ENCODE assay signal across 24 mouse cellular contexts in genomic region chr3:156703241-156703640, GRCm38 (mm10).
DNase-seq lines count a peak whose midpoint lies in the region; ATAC-seq lines count a peak whose summit lies in the region.
"Had no signal": no experiment of that assay in that cellular context is flagged by ENCODE, and none has a peak within 500 bp of the region (broad histone marks: within the 10 kb centered on the region; RNA-seq: fewer than 3 reads in every experiment).

No protein-coding gene starts in this region.

- peak; percentile 87 for ATAC-seq in cerebellum, adult (ENCODE audit: insufficient number of reproducible peaks, low FRiP score, low TSS enrichment)
- ATAC-seq: CD4-positive, CD25-positive, alpha-beta regulatory T cell, adult 4 months; forebrain, embryonic 16.5 days; hindbrain, embryonic 16.5 days; inflammation-experienced regulatory T-cells, adult 6 months; intestine, postnatal 0 days had no signal

- no peak overlapping the region for H3K4me3 ChIP-seq in embryonic facial prominence, embryonic 10.5 days
- H3K4me3 ChIP-seq: embryonic facial prominence, embryonic 13.5 days; forebrain, embryonic 12.5 days; gastrocnemius, adult 2 months; heart, embryonic 13.5 days; hindbrain, embryonic 12.5 days had no signal

- H3K27ac ChIP-seq in embryonic facial prominence, embryonic 10.5 days (replicated peaks): no peak overlapping the region
- H3K27ac ChIP-seq: embryonic facial prominence, embryonic 13.5 days; forebrain, embryonic 12.5 days; gastrocnemius, adult 2 months; heart, embryonic 13.5 days; hindbrain, embryonic 12.5 days had no signal

- no peaks in the 10 kb centered on the region for H3K9me3 ChIP-seq in embryonic facial prominence, embryonic 10.5 days
- H3K9me3 ChIP-seq: embryonic facial prominence, embryonic 13.5 days; forebrain, embryonic 12.5 days; heart, embryonic 13.5 days; hindbrain, embryonic 12.5 days had no signal

- no peaks in the 10 kb centered on the region for H3K27me3 ChIP-seq in embryonic facial prominence, embryonic 10.5 days (replicated peaks; ENCODE audit: low read depth, poor library complexity, severe bottlenecking)
- H3K27me3 ChIP-seq: embryonic facial prominence, embryonic 13.5 days; forebrain, embryonic 12.5 days; heart, embryonic 13.5 days; hindbrain, embryonic 12.5 days had no signal

- 87% methylated on average over 1 of the region's 1 CpGs for WGBS in embryonic facial prominence, embryonic 10.5 days

- DNase-seq in cerebellum, postnatal 4 days (ENCODE audit: low spot score in 2 of 2): no peak
- peak; percentile 60 for DNase-seq in cerebellum, adult 11-12 months
- peak; percentile 75 for DNase-seq in cerebellum, adult 9-10 months
- peak; percentile 38 to 68 for DNase-seq in cerebellum, postnatal 25 days
- DNase-seq in kidney, adult 18-20 months: no peak
- no peak for DNase-seq in embryonic facial prominence, embryonic 10.5 days (ENCODE audit: low spot score)
- no peak for DNase-seq in adrenal gland, postnatal 14 days
- DNase-seq: adrenal gland, postnatal 10 days; B cell, adult 2 months; gastrocnemius, adult 2 months; gastrocnemius, postnatal 25 days; heart, postnatal 36 days; kidney, adult 9 months had no signal

- H3K4me1 ChIP-seq in embryonic facial prominence, embryonic 10.5 days: no peaks in the 10 kb centered on the region
- H3K4me1 ChIP-seq: embryonic facial prominence, embryonic 13.5 days; forebrain, embryonic 12.5 days; heart, embryonic 13.5 days; hindbrain, embryonic 12.5 days had no signal

- H3K36me3 ChIP-seq in embryonic facial prominence, embryonic 10.5 days (replicated peaks): no peaks in the 10 kb centered on the region
- H3K36me3 ChIP-seq: embryonic facial prominence, embryonic 13.5 days; forebrain, embryonic 12.5 days; G1E; heart, embryonic 13.5 days; hindbrain, embryonic 12.5 days had no signal

Comparison
In these comparisons a context has a peak if more than half of its experiments do, and no peak if none do; other contexts are left out.
1. DNase-seq: peak in cerebellum, adult 11-12 months (single experiment), cerebellum, adult 9-10 months (single experiment) and cerebellum, postnatal 25 days (2 of 2); none in cerebellum, postnatal 4 days (0 of 2), kidney, adult 18-20 months (single experiment), embryonic facial prominence, embryonic 10.5 days (single experiment) and adrenal gland, postnatal 14 days (single experiment).